Mouse (Mus musculus): ENCODE measurements around the gene Hmgcs1.
"Not testable (repeated sequence)": the region's sequence is repeated elsewhere in the genome, so short reads cannot be mapped to it uniquely, and the experiment has no call there.

Hmgcs1 gene

GRCm38 (mm10) chr13:119690039-119690728, at the start of gene Hmgcs1:
Gene Hmgcs1, plus strand, starts transcription at chr13:119690379.
- DNase-seq (ENCODE audit: low spot score in 2 of 2) = peak; percentile 93 to 99

- no peak for DNase-seq (ENCODE audit: low spot score in 2 of 2)
Measured at GRCm38 (mm10) chr13:119640504-119640903, 49.7 kb upstream of the Hmgcs1 start.

GRCm38 (mm10) chr13:119641145-119641544, 49.0 kb upstream of the Hmgcs1 start:
- no peak for DNase-seq (ENCODE audit: low spot score in 2 of 2)

- DNase-seq (ENCODE audit: low spot score in 2 of 2) = no peak
Measured at GRCm38 (mm10) chr13:119644769-119645168, 45.4 kb upstream of the Hmgcs1 start.

GRCm38 (mm10) chr13:119646511-119646910, 43.7 kb upstream of the Hmgcs1 start:
- DNase-seq (ENCODE audit: low spot score in 2 of 2) = no peak

- DNase-seq (ENCODE audit: low spot score in 2 of 2) = no peak
Measured at GRCm38 (mm10) chr13:119648891-119649698, 41.1 kb upstream of the Hmgcs1 start.

- DNase-seq (ENCODE audit: low spot score in 2 of 2) = no peak
Measured at GRCm38 (mm10) chr13:119649699-119650046, 40.5 kb upstream of the Hmgcs1 start.

GRCm38 (mm10) chr13:119654734-119655133, 35.4 kb upstream of the Hmgcs1 start:
- DNase-seq (ENCODE audit: low spot score in 2 of 2) = no peak

GRCm38 (mm10) chr13:119656246-119656645, 33.9 kb upstream of the Hmgcs1 start:
- DNase-seq (ENCODE audit: low spot score in 2 of 2) = no peak

- DNase-seq (ENCODE audit: low spot score in 2 of 2) = no peak
Measured at GRCm38 (mm10) chr13:119656846-119657416, 33.2 kb upstream of the Hmgcs1 start.

GRCm38 (mm10) chr13:119661420-119661819, 28.8 kb upstream of the Hmgcs1 start:
- DNase-seq (ENCODE audit: low spot score in 2 of 2) = not testable (repeated sequence)

GRCm38 (mm10) chr13:119678794-119679193, 11.4 kb upstream of the Hmgcs1 start:
- no peak for DNase-seq (ENCODE audit: low spot score in 2 of 2)

- no peak for DNase-seq (ENCODE audit: low spot score in 2 of 2)
Measured at GRCm38 (mm10) chr13:119679721-119680120, 10.5 kb upstream of the Hmgcs1 start.

- no peak for DNase-seq (ENCODE audit: low spot score in 2 of 2)
Measured at GRCm38 (mm10) chr13:119681161-119681560, 9.0 kb upstream of the Hmgcs1 start.

- DNase-seq (ENCODE audit: low spot score in 2 of 2) = no peak
Measured at GRCm38 (mm10) chr13:119684416-119685177, 5.6 kb upstream of the Hmgcs1 start.

GRCm38 (mm10) chr13:119689709-119690038, 505 bp upstream of the Hmgcs1 start:
- DNase-seq (ENCODE audit: low spot score in 2 of 2) = no peak

- DNase-seq (ENCODE audit: low spot score in 2 of 2) = no peak
Measured at GRCm38 (mm10) chr13:119690876-119691620, 869 bp downstream of the Hmgcs1 start.

GRCm38 (mm10) chr13:119691958-119692357, 1.8 kb downstream of the Hmgcs1 start:
- not testable (repeated sequence) for DNase-seq (ENCODE audit: low spot score in 2 of 2)

GRCm38 (mm10) chr13:119695676-119696075, 5.5 kb downstream of the Hmgcs1 start:
- peak in 1 of 2 experiments; percentile 46 for DNase-seq (ENCODE audit: low spot score in 2 of 2)

- DNase-seq (ENCODE audit: low spot score in 2 of 2) = no peak
Measured at GRCm38 (mm10) chr13:119696496-119696895, 6.3 kb downstream of the Hmgcs1 start.

- DNase-seq (ENCODE audit: low spot score in 2 of 2) = no peak
Measured at GRCm38 (mm10) chr13:119698436-119698835, 8.3 kb downstream of the Hmgcs1 start.
